Mouse (Mus musculus): ENCODE results near the gene Hmx2.

Hmx2 gene

DNA sequence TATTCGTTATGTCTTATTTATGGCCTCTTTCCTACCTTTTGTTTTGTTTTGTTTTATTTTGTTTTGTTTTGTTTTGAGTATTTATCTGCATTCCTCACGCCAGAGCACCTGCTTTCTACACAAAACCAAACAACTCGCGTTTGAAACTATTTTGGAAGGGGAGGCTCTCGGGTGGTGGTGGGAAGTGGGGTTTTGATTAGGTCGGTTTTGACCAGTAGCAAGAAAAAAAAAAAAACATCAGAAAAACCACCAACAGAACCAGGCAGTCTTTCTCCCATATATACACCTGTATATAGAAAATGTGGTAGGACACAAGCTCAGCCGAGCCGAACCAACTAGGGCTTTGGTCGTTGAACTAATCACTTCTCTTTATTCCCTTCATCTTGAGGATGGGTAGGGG, 7.5 kb downstream of the Hmx2 start:
- in situ Hi-C loops (cut with MboI; ENCODE audit: low sequenced_read_pairs), result no loop called here

DNA sequence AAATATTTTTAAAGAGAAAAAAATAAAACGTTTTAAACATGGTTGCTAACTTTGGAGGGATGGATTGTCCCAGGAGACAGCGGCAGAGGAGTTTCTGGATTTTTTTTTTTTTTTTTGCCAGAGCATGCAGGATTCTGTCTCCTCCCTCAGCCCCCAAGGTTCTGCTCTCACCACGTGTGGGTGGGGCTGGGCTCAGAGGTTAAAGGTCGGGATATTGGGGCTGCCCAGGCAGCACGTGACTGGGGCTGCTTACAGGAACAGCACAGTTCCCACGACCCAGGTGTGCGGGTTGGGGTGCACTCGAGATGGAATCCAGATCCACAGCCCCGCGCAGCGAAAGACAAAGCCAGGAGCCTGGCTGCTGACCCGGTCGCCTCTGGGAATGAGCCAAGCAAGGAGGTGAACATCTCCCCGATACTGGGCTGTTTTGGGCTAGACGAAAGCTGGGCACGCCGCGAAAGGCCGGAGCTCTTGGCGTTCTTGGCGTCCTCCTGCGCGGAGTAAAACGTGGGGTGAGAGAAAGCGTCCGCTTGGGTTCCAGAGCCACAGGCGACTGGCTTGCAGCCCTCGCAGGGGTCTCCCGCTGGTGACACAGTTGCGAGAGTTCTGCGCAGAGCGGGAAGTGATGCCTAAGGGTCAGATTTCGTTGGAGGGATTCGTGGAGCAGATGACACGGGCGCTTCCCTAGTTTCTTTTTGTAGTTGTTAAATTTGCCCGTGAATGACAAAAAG, 8.1 kb downstream of the Hmx2 start:
- in situ Hi-C loops (cut with MboI; ENCODE audit: low sequenced_read_pairs), result no loop called here

DNA sequence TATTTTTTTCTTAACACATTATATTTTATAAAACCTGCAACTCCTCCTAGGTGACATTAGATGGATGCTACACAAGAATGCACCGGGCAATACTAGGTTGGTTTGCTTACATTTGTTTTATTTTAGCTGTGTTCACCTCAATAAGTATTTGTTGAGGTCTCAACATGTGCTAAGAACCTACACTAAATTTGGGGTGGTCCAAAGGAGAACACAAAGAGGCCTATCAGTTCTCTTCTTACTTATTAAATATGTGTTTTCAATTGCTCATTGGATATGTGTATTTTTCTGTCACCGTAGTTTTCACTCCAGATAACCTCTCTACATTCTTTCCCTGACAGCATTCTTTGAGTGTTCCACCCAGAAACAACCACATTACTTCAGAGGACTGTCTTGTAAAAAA, 9.2 kb downstream of the Hmx2 start:
- in situ Hi-C loops (cut with MboI; ENCODE audit: low sequenced_read_pairs), result no loop called here

DNA sequence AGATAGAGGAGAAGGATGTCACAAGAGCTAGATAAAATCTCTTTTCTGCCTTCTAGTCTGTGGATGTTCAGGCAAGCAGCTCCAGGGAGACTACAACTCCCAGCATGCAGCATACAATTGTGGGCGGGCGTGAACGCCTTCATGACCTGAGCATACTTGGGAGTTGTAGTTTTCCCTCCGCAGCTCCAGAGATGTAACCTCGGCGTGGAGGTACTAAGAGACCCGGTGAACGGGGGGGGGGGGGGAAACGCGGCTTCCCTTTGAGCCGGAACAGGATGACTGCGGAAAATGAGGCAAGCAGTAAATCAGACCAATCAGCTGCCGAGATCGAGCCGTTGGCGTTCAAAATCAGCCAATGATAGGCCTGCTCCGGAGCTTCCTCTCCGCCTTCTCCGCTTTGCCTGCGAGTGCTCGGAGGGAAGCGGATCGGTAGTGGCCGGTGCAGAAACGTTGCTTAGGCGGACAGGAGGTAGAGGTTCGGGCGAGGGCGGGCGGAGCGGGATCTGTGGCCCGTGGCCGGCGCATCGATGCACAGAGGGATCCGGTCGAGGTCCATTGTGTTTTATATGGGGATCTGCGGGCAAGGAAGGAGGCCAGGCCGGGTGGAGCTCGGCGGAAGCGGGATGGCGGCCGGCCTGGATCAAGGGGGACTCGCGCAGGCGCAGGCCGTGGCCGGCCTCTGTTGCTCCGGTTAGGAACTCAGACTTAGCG, 11.6 kb downstream of the Hmx2 start, which contains the start of gene Bub3:
Bub3 (plus strand) TSS at position 237 of the 711 bp plus-strand sequence.
- in situ Hi-C loops (cut with MboI; ENCODE audit: low sequenced_read_pairs), result no loop called here

DNA sequence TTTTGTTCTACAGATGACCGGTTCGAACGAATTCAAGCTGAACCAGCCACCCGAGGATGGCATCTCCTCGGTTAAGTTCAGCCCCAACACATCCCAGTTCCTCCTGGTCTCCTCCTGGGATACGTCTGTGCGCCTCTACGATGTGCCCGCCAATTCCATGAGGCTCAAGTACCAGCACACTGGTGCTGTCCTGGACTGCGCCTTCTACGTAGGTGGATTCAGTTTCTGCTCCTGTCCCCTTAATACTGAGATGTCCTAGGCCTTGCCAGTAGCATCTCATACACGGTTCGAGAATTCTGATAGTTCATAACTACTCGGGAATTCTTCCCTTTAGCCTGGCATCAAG, 12.1 kb downstream of the Hmx2 start:
- in situ Hi-C loops (cut with MboI; ENCODE audit: low sequenced_read_pairs), result no loop called here

DNA sequence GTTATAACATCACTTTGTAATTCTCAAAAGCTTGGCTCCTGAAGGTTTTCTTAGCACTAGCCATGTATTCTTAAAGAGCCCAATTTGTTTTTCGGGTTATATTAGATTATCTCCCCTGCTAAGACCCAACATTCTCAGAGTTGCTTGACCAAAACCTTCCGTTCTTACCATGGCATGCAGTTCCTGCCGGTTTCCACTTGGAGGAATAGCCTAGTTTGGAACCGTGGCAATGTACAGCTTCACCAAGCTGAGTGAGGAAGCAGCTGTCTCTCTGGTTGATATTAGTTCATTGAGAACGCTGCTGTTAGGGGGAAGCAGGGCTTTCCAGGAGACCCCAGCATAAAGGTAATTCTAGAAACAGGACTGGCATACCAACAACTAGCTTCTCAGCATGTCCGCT, 26.7 kb downstream of the Hmx2 start:
- in situ Hi-C loops (cut with MboI; ENCODE audit: low sequenced_read_pairs), result no loop called here

DNA sequence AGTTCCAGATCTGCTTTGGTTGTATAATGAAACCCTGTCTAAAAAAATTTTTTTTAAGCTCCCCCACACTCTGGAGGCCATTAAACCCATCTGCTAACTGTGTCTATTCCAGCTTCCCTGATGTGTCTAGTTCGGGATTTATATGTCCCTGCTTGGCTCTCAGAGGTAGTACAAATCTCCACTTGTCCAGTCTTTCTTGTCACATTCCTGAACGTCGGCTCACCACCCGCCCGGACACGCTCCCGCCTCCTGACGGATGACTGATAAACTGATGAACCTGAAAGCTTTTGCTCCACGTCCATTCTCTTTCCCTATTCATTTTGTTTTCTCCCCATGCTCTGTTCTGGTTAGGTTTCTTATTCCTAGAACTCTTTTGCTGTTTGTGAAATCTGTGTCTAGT, 33.6 kb downstream of the Hmx2 start:
- in situ Hi-C loops (cut with MboI; ENCODE audit: low sequenced_read_pairs), result no loop called here

DNA sequence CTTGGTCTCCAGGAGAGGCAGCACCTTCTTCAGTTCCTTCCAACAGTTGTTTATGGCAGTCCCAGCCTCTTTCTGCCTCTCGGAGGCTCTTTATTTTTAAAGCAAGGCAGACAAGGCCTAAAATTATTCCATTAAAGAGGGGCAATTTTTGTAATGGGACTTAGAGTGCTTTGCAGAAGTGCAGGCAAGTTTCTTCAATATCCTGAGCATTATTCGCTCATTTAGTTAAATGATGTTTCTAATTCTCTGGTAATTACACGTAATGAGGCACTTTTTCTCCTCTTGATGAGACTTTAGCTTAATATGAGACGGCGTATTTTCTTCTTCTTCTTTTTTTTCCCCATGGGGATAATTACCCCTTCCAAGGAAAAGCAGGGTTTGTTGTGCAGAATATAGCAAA, 37.0 kb downstream of the Hmx2 start:
- in situ Hi-C loops (cut with MboI; ENCODE audit: low sequenced_read_pairs), result no loop called here

DNA sequence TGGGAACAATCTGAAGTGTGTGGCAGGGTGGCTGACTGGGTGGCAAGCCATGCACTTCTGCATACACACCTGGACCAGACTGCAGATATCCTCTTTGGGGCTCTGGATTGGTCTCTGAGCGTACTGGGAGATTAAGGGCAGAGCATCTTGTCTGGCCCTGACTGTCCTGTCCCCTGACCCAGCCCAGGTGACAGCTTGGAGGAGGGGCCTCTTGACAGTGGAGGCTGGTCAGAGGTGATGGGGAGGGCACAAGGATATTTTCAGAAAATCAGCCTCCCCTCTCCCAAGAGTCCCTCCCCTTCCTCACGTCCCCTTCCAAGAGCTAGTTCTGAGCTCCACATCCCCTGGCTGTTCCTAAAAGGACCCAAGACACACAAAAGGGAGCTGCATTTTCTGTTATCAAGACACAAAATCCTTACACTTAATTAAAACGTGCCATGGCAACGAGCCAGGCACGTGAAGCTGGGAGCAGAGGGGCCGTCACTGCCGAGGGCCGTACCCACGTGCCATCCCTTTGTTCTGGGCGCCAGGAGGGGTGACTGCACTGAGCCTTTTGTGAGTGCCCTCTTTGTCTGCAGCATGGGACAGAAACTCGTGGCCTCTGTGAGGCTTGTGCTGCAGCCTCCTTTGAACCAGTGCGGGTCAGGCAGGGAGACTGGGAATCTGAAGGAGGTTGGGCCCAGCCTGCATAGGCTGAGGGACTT, 49.4 kb downstream of the Hmx2 start:
- in situ Hi-C loops (cut with MboI; ENCODE audit: low sequenced_read_pairs), result no loop called here

DNA sequence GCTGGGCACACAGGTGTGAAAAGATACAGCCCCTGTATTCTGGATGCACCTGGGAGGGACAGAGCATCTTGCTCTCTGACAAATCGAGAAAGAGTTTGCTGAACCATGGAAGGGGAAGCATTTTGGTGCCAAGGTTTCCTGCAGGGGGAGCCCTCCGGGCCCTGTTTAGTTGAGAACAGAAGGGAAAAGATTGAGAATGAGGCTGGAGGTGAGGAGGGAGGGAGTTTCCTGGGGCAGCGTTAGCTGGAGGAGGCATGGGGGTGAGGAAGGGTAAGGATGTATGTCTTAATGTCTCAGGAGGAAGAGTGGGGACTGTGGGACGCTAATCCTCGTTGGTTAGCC, 49.9 kb downstream of the Hmx2 start:
- in situ Hi-C loops (cut with MboI; ENCODE audit: low sequenced_read_pairs), result no loop called here

DNA sequence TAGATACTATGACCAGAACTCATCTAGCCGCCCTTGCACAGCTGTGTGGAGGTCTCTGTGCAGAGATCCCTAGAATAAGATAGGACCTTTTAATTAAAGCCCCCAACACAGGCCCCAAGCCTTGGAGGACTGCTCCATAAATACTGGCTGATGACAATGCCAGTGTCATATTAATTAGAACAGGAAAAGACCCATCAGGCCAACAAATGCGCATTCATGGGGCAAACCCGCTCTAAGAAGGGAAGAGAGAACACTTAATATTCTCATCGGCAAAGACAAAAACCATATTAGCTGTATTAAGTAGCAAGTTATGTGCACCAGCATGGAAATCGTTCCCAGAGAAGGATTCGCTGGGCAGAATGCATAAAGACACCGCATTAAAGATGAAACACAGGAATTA, 53.5 kb downstream of the Hmx2 start:
- in situ Hi-C loops (cut with MboI; ENCODE audit: low sequenced_read_pairs), result no loop called here

DNA sequence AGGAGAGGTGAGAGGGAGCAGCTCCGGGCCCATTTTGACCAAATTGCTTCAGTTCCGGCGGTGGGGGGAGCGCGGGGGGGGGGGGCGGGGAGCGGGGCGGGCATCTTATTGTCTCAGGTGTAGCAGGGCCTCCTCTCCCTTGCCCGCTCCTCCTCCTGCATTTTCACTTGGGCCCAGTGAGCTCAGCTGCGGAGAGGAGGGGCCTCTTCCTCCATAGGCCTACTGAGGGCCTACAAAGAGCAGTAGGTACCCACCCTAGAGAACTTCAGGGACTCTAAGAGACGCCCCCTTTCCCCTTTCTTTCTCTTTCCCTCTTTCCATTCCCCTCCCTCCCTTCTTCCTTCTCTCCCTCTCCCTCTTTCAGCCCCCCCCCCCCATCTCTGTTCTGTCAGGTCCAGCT, 54.6 kb downstream of the Hmx2 start:
- in situ Hi-C loops (cut with MboI; ENCODE audit: low sequenced_read_pairs), result no loop called here

DNA sequence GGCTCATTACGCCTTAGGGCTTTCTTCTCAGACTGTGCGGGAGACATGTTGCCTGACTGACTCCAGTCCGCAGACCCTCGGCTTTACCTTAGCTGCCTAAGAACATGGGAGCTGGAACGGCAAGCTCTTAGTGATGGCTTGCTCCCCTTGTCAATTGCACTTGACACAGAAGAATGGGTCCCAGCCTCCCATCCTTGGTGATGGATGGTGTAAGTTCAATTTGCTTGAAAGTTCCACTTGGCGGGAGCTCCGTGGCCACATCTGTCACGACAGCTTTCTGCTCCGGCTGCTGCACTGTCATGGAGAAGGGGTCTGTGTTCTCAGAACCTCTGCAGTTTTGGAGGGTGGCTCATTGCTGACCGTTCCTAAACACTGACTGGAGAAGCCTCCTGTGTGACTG, 56.4 kb downstream of the Hmx2 start:
- in situ Hi-C loops (cut with MboI; ENCODE audit: low sequenced_read_pairs), result no loop called here

DNA sequence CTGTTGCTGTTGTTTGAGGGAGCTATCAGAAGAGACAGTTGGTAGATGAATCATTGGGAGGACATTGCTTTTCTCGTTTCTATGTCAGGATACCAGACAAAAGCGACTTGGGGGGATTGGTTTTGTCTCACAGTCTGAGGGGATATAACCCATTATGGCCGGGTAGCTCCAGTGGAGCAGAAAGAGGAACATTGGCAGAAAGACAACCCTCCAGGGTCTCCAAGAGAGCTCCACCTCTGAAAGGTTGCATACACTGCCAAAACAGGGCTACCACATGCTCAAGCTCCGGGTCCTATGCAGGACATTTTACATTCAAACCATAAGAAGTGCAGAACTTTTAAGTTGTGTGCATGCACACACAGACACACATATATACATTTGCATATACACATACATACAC, 56.9 kb downstream of the Hmx2 start:
- in situ Hi-C loops (cut with MboI; ENCODE audit: low sequenced_read_pairs), result no loop called here
